Mouse (Mus musculus) neural tube, embryonic 14.5 days (tissue): ENCODE measurements at regions not wholly inside any gene's neighbourhood (a gene's known extent, or its start where the extent isn't known, plus 50 kb on each side); places are given as distances from the start of the nearest gene placed in this dataset.

Experiments
- ATAC-seq: fragments of 200-750 bp; cut with Nextera tagmentation; 2 replicates; pipeline ENCODE4 v1.8.0; 2017; ENCODE audit warnings: low read depth, mild to moderate bottlenecking, moderate TSS enrichment, moderate library complexity
- H3K27ac ChIP-seq: fragments of 300-500 bp; sonication (generic); 2 replicates; pipeline ENCODE4 v1.5.1; 2014; ENCODE audit warnings: low read depth, mild to moderate bottlenecking, control low read depth, low read length, moderate library complexity, mixed read lengths
- H3K27me3 ChIP-seq: fragments of 300-500 bp; sonication (generic); 2 replicates; pipeline ENCODE4 v1.6.1; 2014; ENCODE audit warnings: low read length; ENCODE audit not compliant: control insufficient read depth, insufficient read depth
- H3K36me3 ChIP-seq: fragments of 300-500 bp; sonication (generic); 2 replicates; pipeline ENCODE4 v1.6.1; 2014; ENCODE audit warnings: low read length, mixed read lengths; ENCODE audit not compliant: control insufficient read depth, insufficient read depth
- H3K4me1 ChIP-seq: fragments of 300-500 bp; sonication (generic); 2 replicates; pipeline ENCODE4 v1.6.1; 2014; ENCODE audit warnings: low read length; ENCODE audit not compliant: control insufficient read depth, insufficient read depth
- H3K4me2 ChIP-seq: fragments of 300-500 bp; sonication (generic); 2 replicates; pipeline ENCODE4 v1.6.1; 2014; ENCODE audit warnings: mild to moderate bottlenecking, low read depth, low read length, control low read depth
- H3K4me3 ChIP-seq: fragments of 300-500 bp; sonication (generic); 2 replicates; pipeline ENCODE4 v1.5.1; 2014; ENCODE audit warnings: low read depth, low read length, control low read depth, mixed read lengths
- H3K9ac ChIP-seq: fragments of 300-500 bp; sonication (generic); replicated peaks from 2 replicates; pipeline ENCODE4 v1.6.1; 2014; ENCODE audit warnings: low read depth, mild to moderate bottlenecking, control low read depth, low read length, mixed read lengths
- H3K9me3 ChIP-seq: fragments of 300-500 bp; sonication (generic); 2 replicates; pipeline ENCODE4 v1.6.1; 2016; ENCODE audit warnings: low read length; ENCODE audit not compliant: control insufficient read depth
- WGBS: fragments of 180-500 bp; shearing (Covaris S2); extraction: QIAGEN DNeasy Blood & Tissue Kit; methylation state at CpG from one replicate; pipeline ENCODE4 v1.1.7; 2014; 5-methylcytosine and 5-hydroxymethylcytosine counted together

GRCm38 (mm10) chr2:178834986-178835385, 404.7 kb downstream of the Cdh26 start:
- no peak for ATAC-seq
- no peaks in the 10 kb centered on the region for H3K9me3 ChIP-seq
- no peak overlapping the region for H3K4me2 ChIP-seq
- H3K36me3 ChIP-seq = no peaks in the 10 kb centered on the region
- H3K9ac ChIP-seq = no peak overlapping the region
- no peak overlapping the region for H3K27ac ChIP-seq
- H3K4me3 ChIP-seq = no peak overlapping the region
- no peaks in the 10 kb centered on the region for H3K27me3 ChIP-seq
- WGBS = 91% methylated on average over 7 of the region's 7 CpGs
- H3K4me1 ChIP-seq = 0 out of 2 replicates have a peak, but pooled peaks cover 7% of the 10 kb centered on the region

GRCm38 (mm10) chr2:178838571-178838970, 408.2 kb downstream of the Cdh26 start:
- 24% methylated on average over 6 of the region's 6 CpGs for WGBS

GRCm38 (mm10) chr2:178840975-178841374, 410.6 kb downstream of the Cdh26 start:
- Histone ChIP-seq H3K4me2 (no peak overlapping the region), H3K4me1 (peaks cover 16% of the 10 kb centered on the region), H3K27me3 (no peaks in the 10 kb centered on the region), H3K36me3 (no peaks in the 10 kb centered on the region), H3K9me3 (no peaks in the 10 kb centered on the region), H3K9ac (no peak overlapping the region), H3K27ac (no peak overlapping the region), H3K4me3 (no peak overlapping the region)
- 66% methylated on average over 2 of the region's 2 CpGs for WGBS
- no peak for ATAC-seq

More at GRCm38 (mm10) chr2:178838571-178838970, 408.2 kb downstream of the Cdh26 start:
- Histone ChIP-seq H3K9ac (no peak overlapping the region), H3K36me3 (no peaks in the 10 kb centered on the region), H3K4me3 (no peak overlapping the region), H3K4me1 (peaks cover 16% of the 10 kb centered on the region), H3K9me3 (no peaks in the 10 kb centered on the region), H3K4me2 (no peak overlapping the region), H3K27me3 (no peaks in the 10 kb centered on the region), H3K27ac (no peak overlapping the region)
- no peak for ATAC-seq

- Histone ChIP-seq H3K4me1 (peaks cover 16% of the 10 kb centered on the region), H3K4me3 (no peak overlapping the region), H3K9ac (no peak overlapping the region), H3K27me3 (no peaks in the 10 kb centered on the region), H3K27ac (0 out of 2 replicates have a peak overlapping the region, but pooled peaks have one; percentile 30), H3K36me3 (no peaks in the 10 kb centered on the region), H3K9me3 (no peaks in the 10 kb centered on the region), H3K4me2 (no peak overlapping the region)
- peak; percentile 39; the same call in 1 of the 2 replicates for ATAC-seq
- WGBS = 48% methylated on average over 12 of the region's 12 CpGs
Measured at GRCm38 (mm10) chr2:178842595-178842994, 412.3 kb downstream of the Cdh26 start.

- H3K9ac ChIP-seq = no peak overlapping the region
- no peaks in the 10 kb centered on the region for H3K36me3 ChIP-seq
- no peak overlapping the region for H3K27ac ChIP-seq
- H3K9me3 ChIP-seq = no peaks in the 10 kb centered on the region
- H3K4me3 ChIP-seq = no peak overlapping the region
- H3K27me3 ChIP-seq = no peaks in the 10 kb centered on the region
- 92% methylated on average over 3 of the region's 3 CpGs for WGBS
- H3K4me2 ChIP-seq = no peak overlapping the region
- H3K4me1 ChIP-seq = peaks cover 16% of the 10 kb centered on the region
- no peak for ATAC-seq
Measured at GRCm38 (mm10) chr2:178843458-178843857, 413.1 kb downstream of the Cdh26 start.

GRCm38 (mm10) chr2:178844561-178844960, 414.2 kb downstream of the Cdh26 start:
- no peak overlapping the region for H3K27ac ChIP-seq
- H3K4me3 ChIP-seq = no peak overlapping the region
- H3K4me1 ChIP-seq = peaks cover 12% of the 10 kb centered on the region
- H3K27me3 ChIP-seq = no peaks in the 10 kb centered on the region
- 48% methylated on average over 4 of the region's 4 CpGs for WGBS
- no peaks in the 10 kb centered on the region for H3K9me3 ChIP-seq
- no peak overlapping the region for H3K4me2 ChIP-seq
- H3K9ac ChIP-seq = no peak overlapping the region
- no peaks in the 10 kb centered on the region for H3K36me3 ChIP-seq
- ATAC-seq = no peak

- 88% methylated on average over 10 of the region's 10 CpGs for WGBS
- H3K4me1 ChIP-seq = no peaks in the 10 kb centered on the region
- H3K9me3 ChIP-seq = no peaks in the 10 kb centered on the region
- no peak overlapping the region for H3K9ac ChIP-seq
- H3K4me3 ChIP-seq = no peak overlapping the region
- H3K27me3 ChIP-seq = no peaks in the 10 kb centered on the region
- ATAC-seq = no peak
- H3K4me2 ChIP-seq = no peak overlapping the region
- H3K27ac ChIP-seq = no peak overlapping the region
- H3K36me3 ChIP-seq = no peaks in the 10 kb centered on the region
Measured at GRCm38 (mm10) chr2:178850320-178850719, 420.0 kb downstream of the Cdh26 start.

GRCm38 (mm10) chr2:178850769-178851168, 420.4 kb downstream of the Cdh26 start:
- no peak overlapping the region for H3K9ac ChIP-seq
- H3K9me3 ChIP-seq = no peaks in the 10 kb centered on the region
- no peak overlapping the region for H3K4me3 ChIP-seq
- ATAC-seq = no peak
- 64% methylated on average over 11 of the region's 11 CpGs for WGBS
- no peaks in the 10 kb centered on the region for H3K27me3 ChIP-seq
- no peaks in the 10 kb centered on the region for H3K4me1 ChIP-seq
- no peak overlapping the region for H3K4me2 ChIP-seq
- no peaks in the 10 kb centered on the region for H3K36me3 ChIP-seq
- H3K27ac ChIP-seq = no peak overlapping the region

GRCm38 (mm10) chr2:178854012-178854411, 423.7 kb downstream of the Cdh26 start:
- Histone ChIP-seq H3K4me3 (no peak overlapping the region), H3K27ac (no peak overlapping the region), H3K27me3 (no peaks in the 10 kb centered on the region), H3K4me2 (no peak overlapping the region), H3K9ac (no peak overlapping the region), H3K4me1 (no peaks in the 10 kb centered on the region), H3K9me3 (no peaks in the 10 kb centered on the region), H3K36me3 (no peaks in the 10 kb centered on the region)
- WGBS = 66% methylated on average over 1 of the region's 1 CpGs
- no peak for ATAC-seq
